Mouse (Mus musculus): Measurements from ENCODE around the gene Gm20388.

DNA sequence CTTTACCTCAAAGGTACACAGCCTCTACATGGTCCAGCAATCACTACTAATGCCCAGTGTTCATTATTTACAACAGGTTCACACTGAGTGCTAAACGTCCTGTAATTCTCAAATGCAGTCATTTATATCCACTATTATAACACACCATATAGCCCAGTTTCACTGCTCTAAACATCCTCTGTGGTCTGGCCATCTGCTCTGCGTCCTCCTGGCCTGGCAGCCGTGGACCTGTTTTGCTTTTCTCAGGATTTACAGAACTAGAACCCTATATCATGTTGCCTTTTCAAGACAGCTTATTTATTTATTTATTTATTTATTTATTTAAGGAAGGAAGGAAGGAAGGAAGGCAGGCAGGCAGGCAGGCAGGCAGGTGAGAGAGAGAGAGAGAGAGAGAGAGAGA, 3017.2 kb downstream of the Gm20388 start:
- TF ChIP-seq CTCF (conservative IDR thresholded peaks at IDR 0.05; ENCODE audit: insufficient read depth, insufficient read length, low read depth, low read length) (no peak), POLR2A (IDR thresholded peaks at IDR 0.05; ENCODE audit: low read depth, low read length) (no peak)

Data from kidney, adult 2 months (tissue).